Mouse (Mus musculus) myocyte (in vitro differentiated cells): ENCODE data around the gene Lpcat2. TPM values are rescaled to one million over a fixed set of nuclear protein-coding genes. Genes with fewer than 3 reads are reported as not detected.

Source experiments
- H3K27me3 ChIP-seq: one replicate; pipeline ENCODE4 v1.6.1; 2011; ENCODE audit not compliant: control insufficient read depth, insufficient read depth, insufficient read length
- H3K36me3 ChIP-seq: one replicate; pipeline ENCODE4 v1.6.1; 2011; ENCODE audit not compliant: control insufficient read depth, insufficient read depth
- H3K4me2 ChIP-seq: one replicate; pipeline ENCODE4 v1.6.1; 2011; ENCODE audit warnings: low read depth, control low read depth
- H3K4me3 ChIP-seq: one replicate; pipeline ENCODE4 v1.5.1; 2011; ENCODE audit warnings: mild to moderate bottlenecking, control low read depth, moderate library complexity
- H3K79me2 ChIP-seq: one replicate; pipeline ENCODE4 v1.6.1; 2011; ENCODE audit not compliant: control insufficient read depth, insufficient read depth
- H3ac ChIP-seq: one replicate; pipeline ENCODE4 v1.6.1; 2011; ENCODE audit not compliant: control insufficient read depth, insufficient read length
- CEBPB ChIP-seq: IDR thresholded peaks from 2 replicates; pipeline ENCODE4 v1.6.1; 2011; ENCODE audit warnings: mild to moderate bottlenecking, moderate library complexity; ENCODE audit not compliant: poor library complexity, insufficient read depth, severe bottlenecking
- E2F4 ChIP-seq: IDR thresholded peaks from one replicate; pipeline ENCODE4 v1.6.1; 2011; ENCODE audit warnings: mild to moderate bottlenecking, control low read depth, moderate library complexity; ENCODE audit not compliant: insufficient read depth
- MAX ChIP-seq: IDR thresholded peaks from one replicate; pipeline ENCODE4 v1.6.1; 2011; ENCODE audit warnings: low read depth, mild to moderate bottlenecking, control low read depth
- MYOD1 ChIP-seq, 3 experiments: IDR thresholded peaks; one replicate each; pipeline ENCODE4 v1.6.1; 2011; ENCODE audit warnings: control low read depth in 2 of 3, low read depth in 2 of 3, mild to moderate bottlenecking in 2 of 3, moderate library complexity in 1 of 3; ENCODE audit not compliant: insufficient read length in 2 of 3, control insufficient read depth in 1 of 3
- MYOG ChIP-seq, 3 experiments: IDR thresholded peaks; one replicate each; pipeline ENCODE4 v1.6.1; 2011; ENCODE audit warnings: control low read depth in 2 of 3, low read depth in 2 of 3, mild to moderate bottlenecking in 2 of 3; ENCODE audit not compliant: insufficient read length in 2 of 3, control insufficient read depth in 1 of 3, insufficient read depth in 1 of 3
- POLR2A ChIP-seq: IDR thresholded peaks from one replicate; pipeline ENCODE4 v1.6.1; 2011; ENCODE audit warnings: low read depth, mild to moderate bottlenecking, control low read depth, moderate library complexity; ENCODE audit not compliant: insufficient read length
- POLR2AphosphoS2 ChIP-seq: IDR thresholded peaks from one replicate; pipeline ENCODE4 v1.6.1; 2011; ENCODE audit warnings: low read depth, control low read depth; ENCODE audit not compliant: insufficient read length
- REST ChIP-seq: IDR thresholded peaks from one replicate; pipeline ENCODE4 v1.6.1; 2011; ENCODE audit warnings: mild to moderate bottlenecking, control low read depth, moderate library complexity; ENCODE audit not compliant: insufficient read depth, insufficient read length
- SRF ChIP-seq: IDR thresholded peaks from one replicate; pipeline ENCODE4 v1.6.1; 2011; ENCODE audit warnings: low read depth; ENCODE audit not compliant: control insufficient read depth, insufficient read length
- TCF12 ChIP-seq: IDR thresholded peaks from one replicate; pipeline ENCODE4 v1.6.1; 2011; ENCODE audit warnings: mild to moderate bottlenecking, control low read depth; ENCODE audit not compliant: poor library complexity, insufficient read depth, severe bottlenecking
- TCF3 ChIP-seq: IDR thresholded peaks from one replicate; pipeline ENCODE4 v1.6.1; 2011; ENCODE audit warnings: low read depth, control low read depth; ENCODE audit not compliant: insufficient read length
- USF1 ChIP-seq: IDR thresholded peaks from one replicate; pipeline ENCODE4 v1.6.1; 2011; ENCODE audit warnings: low read depth, mild to moderate bottlenecking, control low read depth, moderate library complexity
- polyA plus RNA-seq: library from polyadenylated mRNA; unstranded; fragments of >200 nt; fragmentation: generic; extraction: Trizol; gene quantifications from one replicate; pipeline ENCODE4 v1.2.1, GENCODE M21; 2012; ENCODE audit warnings: missing spikeins

Lpcat2 gene
- polyA plus RNA-seq, 1 experiment, result 0.08 TPM

DNA sequence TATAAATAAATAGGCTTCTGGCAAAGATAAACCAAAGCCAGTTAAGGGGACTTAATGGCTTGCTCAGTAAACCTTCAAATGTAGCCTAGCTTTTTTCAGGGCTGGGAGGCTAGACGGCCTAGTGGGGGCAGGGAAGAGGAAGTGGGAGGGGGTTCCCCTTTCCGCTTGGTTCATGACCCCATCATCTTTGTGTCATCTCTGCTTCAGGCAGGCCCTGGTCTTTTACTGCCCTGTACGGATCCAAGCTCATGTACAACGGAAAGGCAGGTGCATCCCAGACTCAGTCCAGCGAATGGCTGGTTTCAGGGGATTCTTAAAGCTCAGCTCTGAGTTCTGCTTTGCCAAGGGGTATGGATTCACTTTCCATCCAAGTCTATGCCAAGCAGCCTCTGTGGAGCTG, 32.8 kb upstream of the Lpcat2 start:
- Histone ChIP-seq H3K4me2 (no peak overlapping the region), H3K27me3 (no peaks in the 10 kb centered on the region), H3ac (no peak overlapping the region), H3K4me3 (no peak overlapping the region), H3K36me3 (no peaks in the 10 kb centered on the region), H3K79me2 (no peaks in the 10 kb centered on the region)
- TF ChIP-seq CEBPB (no peak), TCF3 (no peak), E2F4 (no peak), REST (no peak), TCF12 (no peak), USF1 (no peak), MYOG (IDR thresholded peaks at IDR 0.05; ENCODE audit: control insufficient read depth in 1 of 3, insufficient read depth in 1 of 3, insufficient read length in 2 of 3, low read depth in 2 of 3) (no peak), MYOD1 (IDR thresholded peaks at IDR 0.05; ENCODE audit: control insufficient read depth in 1 of 3, insufficient read length in 2 of 3, low read depth in 2 of 3) (no peak), POLR2AphosphoS2 (no peak), SRF (no peak), POLR2A (no peak)

DNA sequence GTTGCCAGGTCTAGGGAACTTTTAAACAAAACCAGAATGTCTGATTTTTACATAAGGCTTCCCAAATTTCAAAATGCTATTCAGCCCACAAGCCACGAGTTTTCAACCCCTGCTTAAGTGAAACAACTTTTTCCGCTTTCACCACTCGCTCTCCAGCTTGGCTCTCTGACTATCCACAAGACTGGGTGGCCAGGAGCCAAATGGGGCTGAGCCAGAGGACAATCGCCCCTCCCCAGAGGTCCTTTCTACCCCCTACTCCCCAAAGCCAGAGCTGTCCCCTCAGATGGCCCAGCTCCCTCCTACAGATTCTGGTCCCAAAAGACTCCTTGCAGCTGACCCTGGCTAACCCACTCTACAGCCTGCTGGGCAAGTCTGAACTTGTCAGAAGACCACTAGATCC, 29.1 kb upstream of the Lpcat2 start:
- H3K4me2 ChIP-seq, result no peak overlapping the region
- no peak overlapping the region for H3K4me3 ChIP-seq
- TF ChIP-seq MYOG (IDR thresholded peaks at IDR 0.05; ENCODE audit: control insufficient read depth in 1 of 3, insufficient read depth in 1 of 3, insufficient read length in 2 of 3, low read depth in 2 of 3) (no peak), MYOD1 (IDR thresholded peaks at IDR 0.05; ENCODE audit: control insufficient read depth in 1 of 3, insufficient read length in 2 of 3, low read depth in 2 of 3) (no peak), REST (no peak), E2F4 (no peak)
- no peaks in the 10 kb centered on the region for H3K36me3 ChIP-seq
- no peaks in the 10 kb centered on the region for H3K27me3 ChIP-seq
- no peaks in the 10 kb centered on the region for H3K79me2 ChIP-seq
- H3ac ChIP-seq, result no peak overlapping the region

GRCm38 (mm10) chr8:92827243-92828034, 27.7 kb upstream of the Lpcat2 start, which contains the start of gene Mmp2:
Mmp2 (plus strand) TSS chr8:92827291.
- peak; percentile 21 for TF ChIP-seq POLR2A
- TF ChIP-seq REST, result no peak
- Histone ChIP-seq H3K4me3 (peak within 1 kb of the TSS; percentile 30), H3K4me2 (peak within 1 kb of the TSS; percentile 36), H3K79me2 (no peaks in the 10 kb centered on the region), H3K36me3 (no peaks in the 10 kb centered on the region), H3ac (no peak within 1 kb of the TSS), H3K27me3 (no peaks in the 10 kb centered on the region)

- no peak for TF ChIP-seq MAX
- no peak for TF ChIP-seq CEBPB
- no peak for TF ChIP-seq MYOG (IDR thresholded peaks at IDR 0.05; ENCODE audit: control insufficient read depth in 1 of 3, insufficient read depth in 1 of 3, insufficient read length in 2 of 3, low read depth in 2 of 3)
- TF ChIP-seq POLR2A, result no peak
- TF ChIP-seq REST, result no peak
- no peak for TF ChIP-seq E2F4
- TF ChIP-seq TCF3, result no peak
- TF ChIP-seq MYOD1 (IDR thresholded peaks at IDR 0.05; ENCODE audit: control insufficient read depth in 1 of 3, insufficient read length in 2 of 3, low read depth in 2 of 3), result no peak
- no peak for TF ChIP-seq POLR2AphosphoS2
- TF ChIP-seq SRF, result no peak
- no peak for TF ChIP-seq TCF12
- TF ChIP-seq USF1, result no peak
- Histone ChIP-seq H3K4me3 (peak overlapping the region; percentile 30), H3K36me3 (no peaks in the 10 kb centered on the region)
These were observed 26.8 kb upstream of the Lpcat2 start for GRCm38 (mm10) chr8:92828251-92828743.

DNA sequence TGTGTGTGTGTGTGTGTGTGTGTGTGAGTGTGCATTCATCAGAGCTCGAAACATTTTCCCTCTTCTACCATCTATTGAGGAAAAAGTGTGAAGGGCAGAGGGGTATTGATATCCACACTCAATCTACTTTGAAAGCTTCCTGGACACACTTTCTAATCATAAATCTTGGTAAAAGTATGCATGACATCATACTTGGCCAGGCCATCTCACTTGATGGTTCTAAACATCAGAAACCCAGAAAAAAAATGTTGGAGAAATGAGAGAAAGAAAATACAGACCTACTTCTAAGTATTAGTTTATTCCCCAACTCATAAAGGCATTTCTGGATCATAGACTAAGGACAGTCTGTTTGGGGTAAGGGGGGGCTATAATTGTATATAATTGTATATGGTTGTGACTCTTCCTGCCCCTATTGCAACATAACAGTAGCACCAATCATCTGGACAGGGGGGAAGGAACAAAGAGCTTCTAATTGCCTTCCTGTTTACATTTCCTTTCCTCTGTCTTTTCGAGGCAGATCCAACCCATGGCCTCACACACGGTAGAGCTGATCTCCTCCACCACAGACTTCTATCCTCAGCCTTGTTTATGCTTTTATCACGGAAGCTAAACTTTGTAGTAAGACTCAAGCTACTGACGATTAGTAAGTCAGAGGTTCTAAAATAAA, 20.9 kb upstream of the Lpcat2 start:
- Histone ChIP-seq H3ac (no peak overlapping the region), H3K4me3 (no peak overlapping the region), H3K79me2 (no peaks in the 10 kb centered on the region), H3K4me2 (peak overlapping the region; percentile 53), H3K36me3 (no peaks in the 10 kb centered on the region), H3K27me3 (no peaks in the 10 kb centered on the region)
- no peak for TF ChIP-seq MAX
- TF ChIP-seq MYOG (IDR thresholded peaks at IDR 0.05; ENCODE audit: control insufficient read depth in 1 of 3, insufficient read depth in 1 of 3, insufficient read length in 2 of 3, low read depth in 2 of 3), result no peak
- no peak for TF ChIP-seq POLR2A
- TF ChIP-seq REST, result no peak
- TF ChIP-seq USF1, result no peak
- no peak for TF ChIP-seq POLR2AphosphoS2
- TF ChIP-seq MYOD1 (IDR thresholded peaks at IDR 0.05; ENCODE audit: control insufficient read depth in 1 of 3, insufficient read length in 2 of 3, low read depth in 2 of 3), result no peak
- TF ChIP-seq TCF12, result no peak
- TF ChIP-seq TCF3, result no peak
- TF ChIP-seq SRF, result no peak
- no peak for TF ChIP-seq E2F4
- TF ChIP-seq CEBPB, result no peak

More at GRCm38 (mm10) chr8:92828251-92828743, 26.8 kb upstream of the Lpcat2 start:
- no peak overlapping the region for H3ac ChIP-seq
- no peaks in the 10 kb centered on the region for H3K79me2 ChIP-seq
- H3K27me3 ChIP-seq, result no peaks in the 10 kb centered on the region
- H3K4me2 ChIP-seq, result peak overlapping the region; percentile 36
